Mouse (Mus musculus) small intestine, adult 2 months (tissue): ENCODE measurements at regions not wholly inside any gene's neighbourhood (a gene's known extent, or its start where the extent isn't known, plus 50 kb on each side); places are given as distances from the start of the nearest gene placed in this dataset.

Source experiments
- CTCF ChIP-seq: fragments of 200-500 bp; IDR thresholded peaks from 2 replicates; pipeline ENCODE4 v1.5.1; 2012; ENCODE audit warnings: low read depth, mild to moderate bottlenecking, control low read depth, inconsistent platforms, low read length, moderate library complexity, mixed read lengths; ENCODE audit not compliant: insufficient replicate concordance, insufficient read length; ENCODE audit errors: extremely low read depth
- POLR2A ChIP-seq: fragments of 200-500 bp; IDR thresholded peaks from 2 replicates; pipeline ENCODE4 v1.6.1; 2012; ENCODE audit warnings: low read depth, mild to moderate bottlenecking, control low read depth, inconsistent platforms, low read length, moderate library complexity

DNA sequence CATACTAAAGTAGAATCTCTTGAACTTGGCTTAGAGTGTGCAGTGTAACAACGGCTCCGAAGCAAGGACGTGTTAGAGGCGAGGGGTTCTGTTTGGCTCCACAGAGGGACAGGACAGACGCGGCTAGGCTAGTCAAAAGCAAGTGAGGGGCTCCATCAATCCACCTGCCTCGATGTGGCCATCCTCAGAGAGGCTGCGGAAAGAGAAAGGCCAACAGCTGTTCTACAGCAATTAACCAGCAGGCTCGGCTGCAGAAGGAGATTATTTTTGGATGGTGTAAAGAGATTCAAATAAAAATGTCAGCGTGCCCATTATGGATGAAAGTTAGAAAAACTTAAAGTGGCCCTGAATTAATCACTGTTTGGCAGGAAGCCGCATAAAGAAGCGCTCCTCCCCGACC is 221.0 kb upstream of the Irx5 start:
- no peak for TF ChIP-seq CTCF
- no peak for TF ChIP-seq POLR2A
